In genomic region chr11:58354476-58354875, GRCm38 (mm10) we compare ENCODE assay signal across 31 mouse cellular contexts. TPM values are rescaled to one million over a fixed set of nuclear protein-coding genes. Genes with fewer than 3 reads are reported as not detected.
DNase-seq lines count a peak whose midpoint lies in the region; ATAC-seq and TF ChIP-seq lines count a peak whose summit lies in the region.
"Had no signal": no experiment of that assay in that cellular context is flagged by ENCODE, and none has a peak within 500 bp of the region (broad histone marks: within the 10 kb centered on the region; RNA-seq: fewer than 3 reads in every experiment).

No protein-coding gene starts in this region.

- H3K36me3 ChIP-seq in MEL (ENCODE audit: control insufficient read depth in 1 of 2, insufficient read depth in 2 of 2, low read length in 2 of 2), result peaks cover 0 to 32% of the 10 kb centered on the region in 2 experiments; a peak in 2 of 4 replicates
- H3K36me3 ChIP-seq in liver, embryonic 15.5 days (replicated peaks), result peaks cover 4% of the 10 kb centered on the region
- H3K36me3 ChIP-seq in forebrain, embryonic 15.5 days, result no peaks in the 10 kb centered on the region
- H3K36me3 ChIP-seq: heart, embryonic 15.5 days; limb, embryonic 15.5 days; midbrain, embryonic 10.5 days had no signal

- DNase-seq in left cerebral cortex, adult 9 months (ENCODE audit: low spot score in 2 of 2), result peak; percentile 35 to 68
- DNase-seq in left cerebral cortex, adult 11 months (ENCODE audit: low spot score), result no peak
- DNase-seq in MEL (ENCODE audit: low read depth, low spot score), result peak; percentile 23
- peak; percentile 27 to 62 for DNase-seq in frontal cortex, postnatal 36 days (ENCODE audit: low spot score in 2 of 2)
- DNase-seq: adrenal gland, adult 8-10 months; B cell, adult 2 months; cerebellum, adult 2 months; cerebellum, postnatal 25 days; embryo, embryonic 11 days; gastrocnemius, adult 2 months; heart, postnatal 36 days; kidney, adult 18-20 months; kidney, postnatal 4 days; thymus, postnatal 14 days had no signal

- no peaks in the 10 kb centered on the region for H3K27me3 ChIP-seq in MEL (ENCODE audit: control insufficient read depth in 1 of 2, insufficient read depth in 2 of 2, low read length in 2 of 2)
- no peaks in the 10 kb centered on the region for H3K27me3 ChIP-seq in liver, embryonic 15.5 days
- no peaks in the 10 kb centered on the region for H3K27me3 ChIP-seq in forebrain, embryonic 15.5 days
- H3K27me3 ChIP-seq: heart, embryonic 15.5 days; hindbrain, embryonic 13.5 days; limb, embryonic 15.5 days; neural tube, embryonic 13.5 days had no signal

- TF ChIP-seq RAD21 in MEL (IDR thresholded peaks at IDR 0.05; ENCODE audit: low read depth, low read length), result no peak

- H3K9me3 ChIP-seq in MEL (replicated peaks; ENCODE audit: insufficient read depth, low read length), result no peaks in the 10 kb centered on the region
- no peaks in the 10 kb centered on the region for H3K9me3 ChIP-seq in liver, embryonic 15.5 days (replicated peaks)
- H3K9me3 ChIP-seq in forebrain, embryonic 15.5 days, result no peaks in the 10 kb centered on the region
- H3K9me3 ChIP-seq: G1E; heart, embryonic 15.5 days; hindbrain, embryonic 13.5 days; limb, embryonic 15.5 days; midbrain, embryonic 10.5 days; neural tube, embryonic 13.5 days had no signal

- no peak for TF ChIP-seq POLR2A in MEL (IDR thresholded peaks at IDR 0.05; ENCODE audit: control insufficient read depth in 1 of 2, insufficient read depth in 1 of 2, low read depth in 1 of 2, low read length in 2 of 2, poor library complexity in 1 of 2)

- H3K4me3 ChIP-seq in MEL (ENCODE audit: control insufficient read depth in 1 of 2, insufficient read depth in 1 of 2, low read depth in 2 of 2, low read length in 2 of 2), result no peak overlapping the region
- no peak overlapping the region for H3K4me3 ChIP-seq in liver, embryonic 15.5 days (replicated peaks)
- no peak overlapping the region for H3K4me3 ChIP-seq in forebrain, embryonic 15.5 days
- H3K4me3 ChIP-seq: gastrocnemius, adult 2 months; heart, embryonic 15.5 days; hindbrain, embryonic 13.5 days; limb, embryonic 15.5 days; midbrain, embryonic 10.5 days; myocyte; neural tube, embryonic 13.5 days had no signal

- 51% methylated on average over 10 of the region's 10 CpGs for WGBS in liver, embryonic 15.5 days (ENCODE audit: insufficient replicate concordance)
- WGBS in forebrain, embryonic 15.5 days, result 85% methylated on average over 10 of the region's 10 CpGs

- no peak for TF ChIP-seq CTCF in MEL (IDR thresholded peaks at IDR 0.05 in 2 of 3, conservative IDR thresholded peaks at IDR 0.05 in 1 of 3; ENCODE audit: control insufficient read depth in 1 of 3, insufficient read depth in 1 of 3, low read depth in 2 of 3, low read length in 3 of 3, poor library complexity in 1 of 3, severe bottlenecking in 1 of 3)

- no peak overlapping the region for H3K9ac ChIP-seq in MEL (ENCODE audit: control insufficient read depth, low read depth, low read length, poor library complexity, severe bottlenecking)
- no peak overlapping the region for H3K9ac ChIP-seq in liver, embryonic 15.5 days
- no peak overlapping the region for H3K9ac ChIP-seq in forebrain, embryonic 15.5 days (replicated peaks)
- H3K9ac ChIP-seq: heart, embryonic 15.5 days; hindbrain, embryonic 13.5 days; limb, embryonic 15.5 days; neural tube, embryonic 13.5 days had no signal

- no peak for TF ChIP-seq EP300 in MEL (IDR thresholded peaks at IDR 0.05; ENCODE audit: low read depth in 1 of 2, low read length in 2 of 2)

- H3K79me2 ChIP-seq in MEL (ENCODE audit: control insufficient read depth, insufficient read depth, low read length, poor library complexity), result no peaks in the 10 kb centered on the region

- H3K4me2 ChIP-seq in liver, embryonic 15.5 days, result 0 out of 2 replicates have a peak overlapping the region, but pooled peaks have one; percentile 7
- H3K4me2 ChIP-seq in forebrain, embryonic 15.5 days (replicated peaks), result no peak overlapping the region
- H3K4me2 ChIP-seq: heart, embryonic 15.5 days; hindbrain, embryonic 13.5 days; limb, embryonic 15.5 days; neural tube, embryonic 13.5 days had no signal

- peaks cover 17 to 53% of the 10 kb centered on the region in 2 experiments for H3K4me1 ChIP-seq in MEL (ENCODE audit: control insufficient read depth in 1 of 2, insufficient read depth in 2 of 2, low read length in 2 of 2)
- H3K4me1 ChIP-seq in liver, embryonic 15.5 days (replicated peaks), result peaks cover 79% of the 10 kb centered on the region
- H3K4me1 ChIP-seq in forebrain, embryonic 15.5 days, result no peaks in the 10 kb centered on the region
- H3K4me1 ChIP-seq: heart, embryonic 15.5 days; hindbrain, embryonic 13.5 days; limb, embryonic 15.5 days; midbrain, embryonic 10.5 days; neural tube, embryonic 13.5 days had no signal

- ATAC-seq in liver, embryonic 15.5 days (ENCODE audit: insufficient read depth), result no peak
- ATAC-seq in inflammation-experienced regulatory T-cells, adult 6 months, result no peak
- ATAC-seq in forebrain, embryonic 15.5 days (replicated peaks), result no peak
- ATAC-seq: forebrain, embryonic 14.5 days; lung, postnatal 0 days; midbrain, embryonic 16.5 days had no signal

- no peak overlapping the region for H3K27ac ChIP-seq in MEL (ENCODE audit: control insufficient read depth, low read depth, low read length)
- peak overlapping the region; percentile 94 for H3K27ac ChIP-seq in liver, embryonic 15.5 days (replicated peaks)
- no peak overlapping the region for H3K27ac ChIP-seq in forebrain, embryonic 15.5 days (replicated peaks)
- H3K27ac ChIP-seq: gastrocnemius, adult 2 months; heart, embryonic 15.5 days; hindbrain, embryonic 13.5 days; limb, embryonic 15.5 days; midbrain, embryonic 10.5 days; neural tube, embryonic 13.5 days had no signal

TF ChIP-seq in MEL, 35 proteins besides CTCF, POLR2A, EP300 and RAD21:
- no peak for TF ChIP-seq HCFC1 (IDR thresholded peaks at IDR 0.05; ENCODE audit: low read depth, low read length)
- peak; percentile 33; the same call in 1 of the 2 replicates for TF ChIP-seq GATA1 (IDR thresholded peaks at IDR 0.05; ENCODE audit: low read depth, low read length)

RNA-seq across cellular contexts. Expression of gene Sh3bp5l, which starts 24.0 kb away (rescaled TPM):
- 27.3 and 31.7 TPM in 2 replicates for total RNA-seq in MEL (2012; rRNA removed)
- 10 to 100 TPM in 1 of 2 experiments, not detected in 1; 32.8 TPM for polyA plus RNA-seq in MEL (2012; ENCODE audit: insufficient read depth in 1 of 2, insufficient read length in 2 of 2, low read depth in 1 of 2, low replicate concordance in 2 of 2, missing spikeins in 1 of 2)
- polyA plus RNA-seq in liver, embryonic 15.5 days (2015; fragmentation: Nextera tagmentation; extraction: Ambion mirVana), result 16.7 and 19.0 TPM in 2 replicates
- 1 to 10 TPM; 5.1 to 7.9 (median 6.8) TPM for polyA plus RNA-seq in inflammation-experienced regulatory T-cells, adult 6 months (2017; shearing (Covaris generic))
- 50.7 and 54.9 TPM in 2 replicates for polyA plus RNA-seq in forebrain, embryonic 15.5 days (2015; fragmentation: Nextera tagmentation; extraction: Ambion mirVana)

RNA-seq across cellular contexts. Expression of gene Zfp672, which starts 24.3 kb away (rescaled TPM):
- total RNA-seq in MEL (2012; rRNA removed), result 27.2 and 39.5 TPM in 2 replicates
- polyA plus RNA-seq in MEL (2012; ENCODE audit: insufficient read depth in 1 of 2, insufficient read length in 2 of 2, low read depth in 1 of 2, low replicate concordance in 2 of 2, missing spikeins in 1 of 2), result 10 to 100 TPM in 1 of 2 experiments, not detected in 1; 22.6 TPM
- polyA plus RNA-seq in liver, embryonic 15.5 days (2015; fragmentation: Nextera tagmentation; extraction: Ambion mirVana), result 35.0 and 36.0 TPM in 2 replicates
- 10 to 100 TPM; 40.5 to 41.4 (median 41.1) TPM for polyA plus RNA-seq in inflammation-experienced regulatory T-cells, adult 6 months (2017; shearing (Covaris generic))
- polyA plus RNA-seq in forebrain, embryonic 15.5 days (2015; fragmentation: Nextera tagmentation; extraction: Ambion mirVana), result 39.0 and 40.6 TPM in 2 replicates

RNA-seq across cellular contexts. Expression of gene Lypd8, which starts 24.4 kb away (rescaled TPM):
- total RNA-seq in MEL (2012; rRNA removed), result 0.19 TPM in 1 of 2 replicates, not detected in the other
- under 1 TPM in 1 of 2 experiments, not detected in 1; 0.31 TPM for polyA plus RNA-seq in MEL (2012; ENCODE audit: insufficient read depth in 1 of 2, insufficient read length in 2 of 2, low read depth in 1 of 2, low replicate concordance in 2 of 2, missing spikeins in 1 of 2)
- 0.97 and 1.5 TPM in 2 replicates for polyA plus RNA-seq in liver, embryonic 15.5 days (2015; fragmentation: Nextera tagmentation; extraction: Ambion mirVana)
- polyA plus RNA-seq in inflammation-experienced regulatory T-cells, adult 6 months (2017; shearing (Covaris generic)), result not detected
- polyA plus RNA-seq in forebrain, embryonic 15.5 days (2015; fragmentation: Nextera tagmentation; extraction: Ambion mirVana), result 0.15 TPM in 1 of 2 replicates, not detected in the other
- total RNA-seq: adrenal gland, adult 8-10 months; CH12.LX; gastrocnemius, adult 2 months; gastrocnemius, postnatal 4 days; heart, postnatal 36 days; left cerebral cortex, postnatal 14 days had no signal
- polyA plus RNA-seq: embryonic facial prominence, embryonic 14.5 days; heart, embryonic 15.5 days; hindbrain, embryonic 13.5 days; limb, embryonic 15.5 days; lung, postnatal 0 days; midbrain, embryonic 10.5 days; midbrain, embryonic 16.5 days; myocyte; neural tube, embryonic 13.5 days had no signal

RNA-seq across cellular contexts. Expression of gene Zfp692, which starts 47.6 kb away (rescaled TPM):
- total RNA-seq in MEL (2012; rRNA removed), result 16.0 and 25.7 TPM in 2 replicates
- 10 to 100 TPM in 1 of 2 experiments, not detected in 1; 38.0 TPM for polyA plus RNA-seq in MEL (2012; ENCODE audit: insufficient read depth in 1 of 2, insufficient read length in 2 of 2, low read depth in 1 of 2, low replicate concordance in 2 of 2, missing spikeins in 1 of 2)
- polyA plus RNA-seq in liver, embryonic 15.5 days (2015; fragmentation: Nextera tagmentation; extraction: Ambion mirVana), result 9.4 and 11.5 TPM in 2 replicates
- polyA plus RNA-seq in inflammation-experienced regulatory T-cells, adult 6 months (2017; shearing (Covaris generic)), result 10 to 100 TPM in 1 of 3 experiments, 1 to 10 TPM in 2; 7.6 to 10.2 (median 7.8) TPM
- polyA plus RNA-seq in forebrain, embryonic 15.5 days (2015; fragmentation: Nextera tagmentation; extraction: Ambion mirVana), result 34.0 and 34.3 TPM in 2 replicates
